Mouse (Mus musculus): Measurements from ENCODE around the gene 4930442H23Rik. TPM values are rescaled to one million over a fixed set of nuclear protein-coding genes. Genes with fewer than 3 reads are reported as not detected.
"Not testable (repeated sequence)": the region's sequence is repeated elsewhere in the genome, so short reads cannot be mapped to it uniquely, and the experiment has no call there.

Gene 4930442H23Rik
- polyA plus RNA-seq, 1 experiment from 2014 or later = not detected

- DNase-seq (ENCODE audit: low spot score) = no peak
- Histone ChIP-seq H3K4me1 (peaks cover 50% of the 10 kb centered on the region), H3K27ac (no peak overlapping the region), H3K9me3 (replicated peaks) (no peaks in the 10 kb centered on the region), H3K4me3 (no peak overlapping the region), H3K36me3 (peaks cover 82% of the 10 kb centered on the region), H3K27me3 (ENCODE audit: low read depth, poor library complexity, severe bottlenecking) (no peaks in the 10 kb centered on the region)
- WGBS = 94% methylated on average over 13 of the region's 13 CpGs
Observed at GRCm38 (mm10) chr10:81180946-81181345, 2.7 kb downstream of the 4930442H23Rik start.

DNA sequence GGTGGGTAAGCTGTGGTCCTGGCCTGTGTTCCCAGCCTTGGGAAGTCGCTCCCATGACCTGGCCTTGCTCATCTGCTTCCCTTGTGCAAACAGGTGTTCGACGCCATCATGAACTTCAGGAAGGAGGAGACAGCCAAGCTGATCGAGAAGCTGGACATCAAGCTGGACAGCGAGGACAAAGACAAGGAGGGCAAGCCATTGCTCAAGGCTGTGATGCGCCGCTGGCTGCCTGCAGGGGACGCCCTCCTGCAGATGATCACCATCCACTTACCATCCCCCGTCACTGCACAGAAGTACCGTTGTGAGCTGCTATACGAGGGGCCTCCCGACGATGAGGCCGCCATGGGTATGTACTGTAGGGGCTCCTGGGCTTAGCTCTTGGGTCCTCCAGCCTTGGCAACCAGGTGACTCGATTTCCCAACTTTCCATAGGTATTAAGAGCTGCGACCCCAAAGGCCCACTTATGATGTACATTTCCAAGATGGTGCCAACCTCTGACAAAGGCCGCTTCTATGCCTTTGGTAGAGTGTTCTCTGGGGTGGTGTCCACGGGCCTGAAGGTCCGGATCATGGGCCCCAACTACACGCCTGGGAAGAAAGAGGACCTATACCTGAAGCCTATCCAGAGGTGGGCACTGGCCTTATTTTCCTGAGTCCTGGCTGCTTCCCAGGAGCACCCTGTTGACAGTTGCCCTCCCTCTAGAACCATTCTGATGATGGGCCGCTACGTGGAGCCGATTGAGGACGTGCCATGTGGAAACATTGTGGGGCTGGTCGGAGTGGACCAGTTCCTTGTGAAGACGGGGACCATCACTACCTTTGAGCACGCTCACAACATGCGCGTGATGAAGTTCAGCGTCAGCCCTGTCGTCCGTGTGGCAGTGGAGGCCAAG, 4.0 kb downstream of the 4930442H23Rik start:
- DNase-seq (ENCODE audit: low spot score) = no peak
- Histone ChIP-seq H3K27ac (no peak overlapping the region), H3K4me1 (peaks cover 59% of the 10 kb centered on the region), H3K9me3 (replicated peaks) (no peaks in the 10 kb centered on the region), H3K4me3 (peak overlapping the region; percentile 15; the same call in 1 of the 2 replicates), H3K27me3 (ENCODE audit: low read depth, poor library complexity, severe bottlenecking) (no peaks in the 10 kb centered on the region), H3K36me3 (peaks cover 70% of the 10 kb centered on the region)
- 91% methylated on average over 32 of the region's 32 CpGs for WGBS

DNA sequence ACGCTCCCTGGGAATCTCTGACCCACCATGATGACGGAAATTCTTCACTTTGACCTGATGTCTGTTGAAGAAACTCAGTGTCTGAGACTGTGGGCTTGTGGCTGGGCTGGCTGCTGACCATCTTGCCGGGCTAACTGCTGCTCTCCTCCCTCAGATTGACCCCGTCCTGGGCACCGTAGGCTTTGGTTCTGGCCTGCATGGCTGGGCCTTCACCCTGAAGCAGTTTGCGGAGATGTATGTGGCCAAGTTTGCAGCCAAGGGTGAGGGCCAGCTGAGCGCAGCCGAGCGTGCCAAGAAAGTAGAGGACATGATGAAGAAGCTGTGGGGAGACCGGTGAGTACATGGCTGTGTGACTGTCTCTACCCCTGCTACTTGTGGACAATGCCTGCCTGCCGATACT, 4.7 kb downstream of the 4930442H23Rik start:
- H3K9me3 ChIP-seq (replicated peaks) = no peaks in the 10 kb centered on the region
- H3K36me3 ChIP-seq = peaks cover 63% of the 10 kb centered on the region
- 93% methylated on average over 11 of the region's 11 CpGs for WGBS
- H3K4me1 ChIP-seq = peaks cover 61% of the 10 kb centered on the region
- DNase-seq (ENCODE audit: low spot score) = no peak
- no peak overlapping the region for H3K27ac ChIP-seq
- H3K27me3 ChIP-seq (ENCODE audit: low read depth, poor library complexity, severe bottlenecking) = no peaks in the 10 kb centered on the region
- H3K4me3 ChIP-seq = peak overlapping the region; percentile 15; the same call in 1 of the 2 replicates

DNA sequence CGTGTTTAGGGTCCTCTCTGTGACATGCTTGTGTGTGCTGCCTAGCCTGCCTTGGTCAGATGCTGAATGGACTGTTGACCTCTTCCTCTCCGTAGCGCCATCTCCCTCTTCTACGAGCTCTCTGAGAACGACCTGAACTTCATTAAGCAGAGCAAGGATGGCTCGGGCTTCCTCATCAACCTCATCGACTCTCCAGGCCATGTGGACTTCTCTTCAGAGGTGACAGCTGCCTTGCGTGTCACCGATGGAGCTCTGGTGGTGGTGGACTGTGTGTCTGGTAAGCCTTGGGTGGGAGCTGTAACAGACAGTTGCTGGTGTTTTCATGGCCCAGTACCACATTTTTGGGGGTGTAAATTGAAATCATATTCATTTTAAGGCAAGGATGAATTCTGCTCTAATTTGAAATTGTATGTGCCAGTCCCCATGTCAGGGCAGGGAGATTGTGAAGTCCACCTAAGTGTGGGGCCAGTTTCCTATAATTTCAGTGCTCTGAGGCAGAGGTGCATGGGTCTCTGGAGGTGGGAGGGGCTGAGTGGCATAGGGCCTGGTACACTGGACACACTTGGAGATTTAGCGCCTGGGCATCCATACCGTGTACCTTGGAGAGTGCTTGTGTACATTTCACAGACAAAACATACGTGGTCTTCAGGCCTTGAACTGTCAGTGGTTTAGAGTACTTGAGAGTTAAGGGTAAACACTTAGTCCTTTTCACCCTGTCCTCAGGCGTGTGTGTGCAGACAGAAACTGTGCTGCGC, 5.5 kb downstream of the 4930442H23Rik start:
- Histone ChIP-seq H3K4me3 (peak overlapping the region; percentile 96), H3K9me3 (replicated peaks) (no peaks in the 10 kb centered on the region), H3K36me3 (peaks cover 59% of the 10 kb centered on the region), H3K27me3 (ENCODE audit: low read depth, poor library complexity, severe bottlenecking) (no peaks in the 10 kb centered on the region), H3K4me1 (peaks cover 63% of the 10 kb centered on the region), H3K27ac (peak overlapping the region; percentile 97)
- DNase-seq (ENCODE audit: low spot score) = no peak
- 73% methylated on average over 14 of the region's 14 CpGs for WGBS

- Histone ChIP-seq H3K27ac (peak overlapping the region; percentile 97), H3K27me3 (ENCODE audit: low read depth, poor library complexity, severe bottlenecking) (no peaks in the 10 kb centered on the region), H3K4me1 (peaks cover 66% of the 10 kb centered on the region), H3K36me3 (peaks cover 59% of the 10 kb centered on the region), H3K9me3 (replicated peaks) (no peaks in the 10 kb centered on the region), H3K4me3 (peak overlapping the region; percentile 96)
- DNase-seq (ENCODE audit: low spot score) = peak; percentile 52
- WGBS = 19% methylated on average over 16 of the region's 16 CpGs
Observed at GRCm38 (mm10) chr10:81177491-81177925, 6.1 kb downstream of the 4930442H23Rik start.

- Histone ChIP-seq H3K27me3 (ENCODE audit: low read depth, poor library complexity, severe bottlenecking) (no peaks in the 10 kb centered on the region), H3K4me3 (peak within 1 kb of the TSS; percentile 96), H3K4me1 (peaks cover 58% of the 10 kb centered on the region), H3K9me3 (replicated peaks) (no peaks in the 10 kb centered on the region), H3K36me3 (peaks cover 51% of the 10 kb centered on the region), H3K27ac (peak within 1 kb of the TSS; percentile 97)
- under 1% methylated on average over 77 of the region's 77 CpGs for WGBS
- DNase-seq (ENCODE audit: low spot score) = peak; percentile 99
Observed at GRCm38 (mm10) chr10:81176466-81177271, 7.0 kb downstream of the 4930442H23Rik start, which contains the start of gene Eef2. TSS of gene Eef2 (plus strand) at chr10:81176631.

DNA sequence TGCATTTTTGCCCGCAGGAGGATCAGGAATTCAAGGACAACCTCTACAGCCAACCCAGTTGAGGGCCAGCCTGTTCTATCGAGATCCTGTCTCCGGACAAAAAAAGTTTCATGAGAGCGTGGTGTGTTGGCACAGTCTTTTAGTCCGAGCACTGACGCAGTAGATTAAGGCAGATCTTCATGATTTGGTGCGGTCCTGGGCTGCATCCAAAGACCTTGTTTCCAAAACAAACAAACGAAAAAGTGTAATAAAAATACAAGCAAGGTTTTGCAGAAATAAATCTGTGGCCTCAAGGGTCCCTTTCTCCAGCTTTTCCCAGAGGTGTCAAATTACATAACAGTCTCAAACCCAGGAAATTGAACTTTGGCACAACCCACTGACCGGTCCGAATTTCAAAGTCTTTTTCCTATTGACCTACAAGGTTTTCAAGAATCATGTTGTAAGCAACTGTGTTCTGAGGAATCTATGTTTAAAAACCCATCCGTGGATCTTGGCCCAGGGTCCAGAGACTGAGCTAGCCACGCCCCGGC, 7.6 kb downstream of the 4930442H23Rik start:
- WGBS = 13% methylated on average over 13 of the region's 13 CpGs
- H3K9me3 ChIP-seq (replicated peaks) = no peaks in the 10 kb centered on the region
- H3K27me3 ChIP-seq (ENCODE audit: low read depth, poor library complexity, severe bottlenecking) = no peaks in the 10 kb centered on the region
- peaks cover 53% of the 10 kb centered on the region for H3K4me1 ChIP-seq
- no peak for DNase-seq (ENCODE audit: low spot score)
- peaks cover 44% of the 10 kb centered on the region for H3K36me3 ChIP-seq
- H3K4me3 ChIP-seq = peak overlapping the region; percentile 96
- H3K27ac ChIP-seq = peak overlapping the region; percentile 97

DNA sequence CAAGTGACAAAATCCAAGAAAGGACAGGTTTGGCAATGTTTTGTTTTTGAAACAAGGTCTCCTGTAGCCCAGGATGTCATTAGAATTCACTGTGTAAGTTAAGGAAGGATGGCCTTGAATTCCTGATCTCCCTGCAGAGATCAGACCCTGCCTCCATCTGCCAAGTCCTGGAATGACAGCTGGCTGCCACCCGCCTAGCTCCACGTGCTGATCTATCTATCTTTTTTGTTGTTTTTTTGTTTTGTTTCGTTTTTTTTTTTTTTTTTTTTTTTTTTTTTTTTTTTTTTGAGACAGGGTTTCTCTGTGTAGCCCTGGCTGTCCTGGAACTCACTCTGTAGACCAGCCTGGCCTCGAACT, 8.3 kb downstream of the 4930442H23Rik start:
- H3K27me3 ChIP-seq (ENCODE audit: low read depth, poor library complexity, severe bottlenecking); H3K9me3 ChIP-seq (replicated peaks); DNase-seq (ENCODE audit: low spot score): not testable (repeated sequence)
- Histone ChIP-seq H3K27ac (peak overlapping the region; percentile 97), H3K36me3 (peaks cover 37% of the 10 kb centered on the region), H3K4me3 (peak overlapping the region; percentile 54), H3K4me1 (peaks cover 50% of the 10 kb centered on the region)
- WGBS = 12% methylated on average over 4 of the region's 4 CpGs

- no peaks in the 10 kb centered on the region for H3K27me3 ChIP-seq (ENCODE audit: low read depth, poor library complexity, severe bottlenecking)
- peak; percentile 94 for DNase-seq (ENCODE audit: low spot score)
- H3K9me3 ChIP-seq (replicated peaks) = no peaks in the 10 kb centered on the region
- peaks cover 45% of the 10 kb centered on the region for H3K4me1 ChIP-seq
- peak overlapping the region; percentile 54 for H3K4me3 ChIP-seq
- peaks cover 32% of the 10 kb centered on the region for H3K36me3 ChIP-seq
- WGBS = 4% methylated on average over 29 of the region's 29 CpGs
- peak overlapping the region; percentile 97 for H3K27ac ChIP-seq
Observed at GRCm38 (mm10) chr10:81174617-81175344, 8.9 kb downstream of the 4930442H23Rik start.

DNA sequence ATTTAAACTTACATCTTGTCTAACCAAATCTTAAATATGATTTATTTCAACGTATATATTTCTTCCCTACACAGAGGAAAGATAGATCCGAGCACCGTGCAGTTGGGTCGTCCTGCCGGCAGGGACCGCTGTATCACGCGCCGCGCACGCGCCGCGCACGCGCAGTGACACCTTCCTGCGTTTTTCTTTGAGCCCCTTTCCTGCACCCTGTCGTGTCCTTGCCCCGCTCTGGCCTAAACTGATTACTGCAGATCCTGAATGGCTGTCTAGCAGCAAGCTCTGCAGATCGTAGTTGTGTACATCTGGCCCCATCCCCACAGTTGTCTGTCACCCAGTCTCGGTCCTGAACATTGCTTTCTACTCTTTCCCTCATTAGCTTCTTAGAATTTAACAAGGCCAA, 10.5 kb downstream of the 4930442H23Rik start:
- Histone ChIP-seq H3K4me1 (peaks cover 50% of the 10 kb centered on the region), H3K4me3 (peak overlapping the region; percentile 31), H3K27ac (peak overlapping the region; percentile 97), H3K27me3 (ENCODE audit: low read depth, poor library complexity, severe bottlenecking) (no peaks in the 10 kb centered on the region), H3K36me3 (peaks cover 15% of the 10 kb centered on the region), H3K9me3 (replicated peaks) (no peaks in the 10 kb centered on the region)
- DNase-seq (ENCODE audit: low spot score) = peak; percentile 89
- 5% methylated on average over 21 of the region's 21 CpGs for WGBS

- H3K4me3 ChIP-seq = peak overlapping the region; percentile 93; the same call in 1 of the 2 replicates
- H3K36me3 ChIP-seq = peaks cover 11% of the 10 kb centered on the region
- not testable (repeated sequence) for H3K9me3 ChIP-seq (replicated peaks); H3K27me3 ChIP-seq (ENCODE audit: low read depth, poor library complexity, severe bottlenecking); DNase-seq (ENCODE audit: low spot score); H3K27ac ChIP-seq
- H3K4me1 ChIP-seq = peaks cover 53% of the 10 kb centered on the region
- 56% methylated on average over 12 of the region's 14 CpGs for WGBS
Observed at GRCm38 (mm10) chr10:81169411-81169900, 14.2 kb downstream of the 4930442H23Rik start.
